Mouse (Mus musculus): ENCODE data around the gene Zfp384. TPM values are rescaled to one million over a fixed set of nuclear protein-coding genes. Genes with fewer than 3 reads are reported as not detected.
A peak's percentile ranks its signal among the peaks of the same experiment; 100 is the strongest.
"Not testable (repeated sequence)": the region's sequence is repeated elsewhere in the genome, so short reads cannot be mapped to it uniquely, and the experiment has no call there.

Gene Zfp384
- polyA plus RNA-seq, 1 experiment from 2014 or later, result 11.2 TPM

- Histone ChIP-seq H3K4me2 (ENCODE audit: low read length) (no peak overlapping the region), H3K9me3 (replicated peaks; ENCODE audit: control insufficient read depth, low read length, poor library complexity, severe bottlenecking) (no peaks in the 10 kb centered on the region), H3K4me1 (ENCODE audit: control insufficient read depth, insufficient read depth, low read length) (no peaks in the 10 kb centered on the region), H3K4me3 (ENCODE audit: low read depth, low read length) (no peak overlapping the region), H3K36me3 (ENCODE audit: control insufficient read depth, insufficient read depth, low read length) (0 out of 2 replicates have a peak, but pooled peaks cover 3% of the 10 kb centered on the region), H3K27ac (ENCODE audit: low read length) (no peak overlapping the region), H3K27me3 (ENCODE audit: control insufficient read depth, insufficient read depth, low read depth, low read length) (no peaks in the 10 kb centered on the region), H3K9ac (ENCODE audit: low read depth, low read length) (no peak overlapping the region)
- 83% methylated on average over 5 of the region's 5 CpGs for WGBS
- no peak for ATAC-seq
These were observed 53.6 kb downstream of the Zfp384 start for GRCm38 (mm10) chr6:125062511-125062910.

DNA sequence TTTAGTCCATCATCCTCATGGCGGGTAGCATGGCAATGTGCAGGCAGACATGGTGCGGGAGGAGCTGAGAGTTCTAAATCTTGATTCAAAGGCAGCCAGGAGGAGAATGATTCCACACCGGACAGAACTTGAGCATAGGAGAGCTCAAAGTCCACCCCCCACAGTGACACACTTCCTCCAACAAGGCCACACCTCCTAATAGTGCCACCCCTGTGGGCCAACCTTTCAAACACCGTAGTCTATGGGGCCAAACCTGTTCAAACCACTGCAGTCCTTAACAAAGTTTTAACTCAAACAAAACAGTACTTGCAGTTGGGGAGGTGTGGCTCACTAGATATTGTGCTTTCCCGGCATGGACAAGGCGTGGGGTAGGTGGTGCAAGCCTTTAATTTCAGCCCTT lies 55.0 kb downstream of the Zfp384 start:
- no peak for ATAC-seq

GRCm38 (mm10) chr6:125065223-125065622 lies 56.3 kb downstream of the Zfp384 start:
- not testable (repeated sequence) for H3K9me3 ChIP-seq (replicated peaks; ENCODE audit: control insufficient read depth, low read length, poor library complexity, severe bottlenecking); H3K4me2 ChIP-seq (ENCODE audit: low read length); H3K27ac ChIP-seq (ENCODE audit: low read length); H3K4me1 ChIP-seq (ENCODE audit: control insufficient read depth, insufficient read depth, low read length); H3K4me3 ChIP-seq (ENCODE audit: low read depth, low read length); H3K9ac ChIP-seq (ENCODE audit: low read depth, low read length); ATAC-seq; H3K36me3 ChIP-seq (ENCODE audit: control insufficient read depth, insufficient read depth, low read length); H3K27me3 ChIP-seq (ENCODE audit: control insufficient read depth, insufficient read depth, low read depth, low read length)
- no CpG with 5 or more reads among the region's 1 CpGs for WGBS

More for the DNA sequence above, 55.0 kb downstream of the Zfp384 start:
- H3K27me3 ChIP-seq (ENCODE audit: control insufficient read depth, insufficient read depth, low read depth, low read length), result no peaks in the 10 kb centered on the region
- no peak overlapping the region for H3K27ac ChIP-seq (ENCODE audit: low read length)
- H3K4me1 ChIP-seq (ENCODE audit: control insufficient read depth, insufficient read depth, low read length), result no peaks in the 10 kb centered on the region
- H3K4me2 ChIP-seq (ENCODE audit: low read length), result no peak overlapping the region
- H3K9ac ChIP-seq (ENCODE audit: low read depth, low read length), result no peak overlapping the region
- H3K4me3 ChIP-seq (ENCODE audit: low read depth, low read length), result no peak overlapping the region
- H3K9me3 ChIP-seq (replicated peaks; ENCODE audit: control insufficient read depth, low read length, poor library complexity, severe bottlenecking), result no peaks in the 10 kb centered on the region
- 85% methylated on average over 6 of the region's 6 CpGs for WGBS
- H3K36me3 ChIP-seq (ENCODE audit: control insufficient read depth, insufficient read depth, low read length), result 0 out of 2 replicates have a peak, but pooled peaks cover 3% of the 10 kb centered on the region

GRCm38 (mm10) chr6:125067571-125067995 lies 58.6 kb downstream of the Zfp384 start, which contains the start of gene Lpar5:
Gene Lpar5 (plus strand): TSS chr6:125067920.
- ATAC-seq, result no peak
- H3K4me3 ChIP-seq (ENCODE audit: low read depth, low read length), result no peak within 1 kb of the TSS
- 66% methylated on average over 8 of the region's 8 CpGs for WGBS
- H3K27me3 ChIP-seq (ENCODE audit: control insufficient read depth, insufficient read depth, low read depth, low read length), result no peaks in the 10 kb centered on the region
- no peaks in the 10 kb centered on the region for H3K36me3 ChIP-seq (ENCODE audit: control insufficient read depth, insufficient read depth, low read length)
- H3K4me1 ChIP-seq (ENCODE audit: control insufficient read depth, insufficient read depth, low read length), result peaks cover 2% of the 10 kb centered on the region; the same call in 1 of the 2 replicates
- no peak within 1 kb of the TSS for H3K27ac ChIP-seq (ENCODE audit: low read length)
- H3K4me2 ChIP-seq (ENCODE audit: low read length), result no peak within 1 kb of the TSS
- no peaks in the 10 kb centered on the region for H3K9me3 ChIP-seq (replicated peaks; ENCODE audit: control insufficient read depth, low read length, poor library complexity, severe bottlenecking)
- H3K9ac ChIP-seq (ENCODE audit: low read depth, low read length), result no peak within 1 kb of the TSS

- peak overlapping the region; percentile 56 for H3K27ac ChIP-seq (ENCODE audit: low read length)
- H3K27me3 ChIP-seq (ENCODE audit: control insufficient read depth, insufficient read depth, low read depth, low read length), result no peaks in the 10 kb centered on the region
- H3K4me3 ChIP-seq (ENCODE audit: low read depth, low read length), result no peak overlapping the region
- peak; percentile 63 for ATAC-seq
- no peaks in the 10 kb centered on the region for H3K36me3 ChIP-seq (ENCODE audit: control insufficient read depth, insufficient read depth, low read length)
- H3K9ac ChIP-seq (ENCODE audit: low read depth, low read length), result no peak overlapping the region
- peaks cover 2% of the 10 kb centered on the region; the same call in 1 of the 2 replicates for H3K4me1 ChIP-seq (ENCODE audit: control insufficient read depth, insufficient read depth, low read length)
- 80% methylated on average over 18 of the region's 18 CpGs for WGBS
- H3K4me2 ChIP-seq (ENCODE audit: low read length), result no peak overlapping the region
- no peaks in the 10 kb centered on the region for H3K9me3 ChIP-seq (replicated peaks; ENCODE audit: control insufficient read depth, low read length, poor library complexity, severe bottlenecking)
These were observed 62.4 kb downstream of the Zfp384 start for GRCm38 (mm10) chr6:125071170-125071895.

- peak; percentile 63 for ATAC-seq
- Histone ChIP-seq H3K9ac (ENCODE audit: low read depth, low read length) (no peak overlapping the region), H3K4me1 (ENCODE audit: control insufficient read depth, insufficient read depth, low read length) (peaks cover 2% of the 10 kb centered on the region; the same call in 1 of the 2 replicates), H3K36me3 (ENCODE audit: control insufficient read depth, insufficient read depth, low read length) (no peaks in the 10 kb centered on the region), H3K27me3 (ENCODE audit: control insufficient read depth, insufficient read depth, low read depth, low read length) (no peaks in the 10 kb centered on the region), H3K4me2 (ENCODE audit: low read length) (no peak overlapping the region), H3K27ac (ENCODE audit: low read length) (peak overlapping the region; percentile 56), H3K9me3 (replicated peaks; ENCODE audit: control insufficient read depth, low read length, poor library complexity, severe bottlenecking) (no peaks in the 10 kb centered on the region), H3K4me3 (ENCODE audit: low read depth, low read length) (no peak overlapping the region)
- 18% methylated on average over 2 of the region's 2 CpGs for WGBS
These were observed 62.9 kb downstream of the Zfp384 start for GRCm38 (mm10) chr6:125071896-125072279.

GRCm38 (mm10) chr6:125073825-125074224 lies 64.9 kb downstream of the Zfp384 start:
- 68% methylated on average over 8 of the region's 8 CpGs for WGBS
- Histone ChIP-seq H3K9me3 (replicated peaks; ENCODE audit: control insufficient read depth, low read length, poor library complexity, severe bottlenecking) (no peaks in the 10 kb centered on the region), H3K27me3 (ENCODE audit: control insufficient read depth, insufficient read depth, low read depth, low read length) (no peaks in the 10 kb centered on the region), H3K4me3 (ENCODE audit: low read depth, low read length) (no peak overlapping the region), H3K36me3 (ENCODE audit: control insufficient read depth, insufficient read depth, low read length) (no peaks in the 10 kb centered on the region), H3K4me1 (ENCODE audit: control insufficient read depth, insufficient read depth, low read length) (peaks cover 2% of the 10 kb centered on the region; the same call in 1 of the 2 replicates), H3K27ac (ENCODE audit: low read length) (no peak overlapping the region), H3K4me2 (ENCODE audit: low read length) (no peak overlapping the region), H3K9ac (ENCODE audit: low read depth, low read length) (no peak overlapping the region)
- no peak for ATAC-seq

GRCm38 (mm10) chr6:125081394-125081793 lies 72.4 kb downstream of the Zfp384 start:
- peak; percentile 66 for ATAC-seq
- peak overlapping the region; percentile 72 for H3K9ac ChIP-seq (ENCODE audit: low read depth, low read length)
- WGBS, result 21% methylated on average over 25 of the region's 25 CpGs
- no peaks in the 10 kb centered on the region for H3K9me3 ChIP-seq (replicated peaks; ENCODE audit: control insufficient read depth, low read length, poor library complexity, severe bottlenecking)
- peak overlapping the region; percentile 90 for H3K27ac ChIP-seq (ENCODE audit: low read length)
- H3K4me3 ChIP-seq (ENCODE audit: low read depth, low read length), result peak overlapping the region; percentile 44
- no peaks in the 10 kb centered on the region for H3K27me3 ChIP-seq (ENCODE audit: control insufficient read depth, insufficient read depth, low read depth, low read length)
- H3K4me2 ChIP-seq (ENCODE audit: low read length), result peak overlapping the region; percentile 67
- peaks cover 3% of the 10 kb centered on the region for H3K4me1 ChIP-seq (ENCODE audit: control insufficient read depth, insufficient read depth, low read length)
- H3K36me3 ChIP-seq (ENCODE audit: control insufficient read depth, insufficient read depth, low read length), result no peaks in the 10 kb centered on the region

- Histone ChIP-seq H3K9ac (ENCODE audit: low read depth, low read length) (peak overlapping the region; percentile 72), H3K4me3 (ENCODE audit: low read depth, low read length) (peak overlapping the region; percentile 44), H3K9me3 (replicated peaks; ENCODE audit: control insufficient read depth, low read length, poor library complexity, severe bottlenecking) (no peaks in the 10 kb centered on the region), H3K27ac (ENCODE audit: low read length) (peak overlapping the region; percentile 90), H3K4me2 (ENCODE audit: low read length) (peak overlapping the region; percentile 67), H3K27me3 (ENCODE audit: control insufficient read depth, insufficient read depth, low read depth, low read length) (no peaks in the 10 kb centered on the region), H3K36me3 (ENCODE audit: control insufficient read depth, insufficient read depth, low read length) (no peaks in the 10 kb centered on the region), H3K4me1 (ENCODE audit: control insufficient read depth, insufficient read depth, low read length) (peaks cover 3% of the 10 kb centered on the region)
- 22% methylated on average over 45 of the region's 45 CpGs for WGBS
- peak; percentile 90 for ATAC-seq
These were observed 73.0 kb downstream of the Zfp384 start for GRCm38 (mm10) chr6:125081797-125082560.
